Mouse (Mus musculus) retina, embryonic 14.5 days (tissue): ENCODE results near the gene Ccdc9b.

Experiments
- DNase-seq: peaks from one replicate; pipeline ENCODE4 v3.0.0-alpha.2; 2015; ENCODE audit warnings: low spot score

The Ccdc9b gene

GRCm38 (mm10) chr2:118776295-118776694, 13.8 kb upstream of the Ccdc9b start:
- DNase-seq = no peak

- DNase-seq = no peak
Measured at GRCm38 (mm10) chr2:118775846-118776245, 13.4 kb upstream of the Ccdc9b start.

GRCm38 (mm10) chr2:118775396-118775795, 12.9 kb upstream of the Ccdc9b start:
- no peak for DNase-seq

- no peak for DNase-seq
Measured at GRCm38 (mm10) chr2:118774536-118774935, 12.1 kb upstream of the Ccdc9b start.

- no peak for DNase-seq
Measured at GRCm38 (mm10) chr2:118772158-118772874, 9.9 kb upstream of the Ccdc9b start, which contains the start of gene Phgr1. Gene Phgr1 (plus strand): TSS chr2:118772769.

GRCm38 (mm10) chr2:118766041-118767033, 3.9 kb upstream of the Ccdc9b start:
- no peak for DNase-seq

GRCm38 (mm10) chr2:118764875-118765274, 2.4 kb upstream of the Ccdc9b start:
- no peak for DNase-seq

- peak; percentile 82 for DNase-seq
Measured at GRCm38 (mm10) chr2:118764094-118764831, 1.8 kb upstream of the Ccdc9b start.

- DNase-seq = no peak
Measured at GRCm38 (mm10) chr2:118763469-118763868, 1.0 kb upstream of the Ccdc9b start.

GRCm38 (mm10) chr2:118762784-118763148, 305 bp upstream of the Ccdc9b start:
- DNase-seq = no peak

- no peak for DNase-seq
Measured at GRCm38 (mm10) chr2:118761358-118761757, 1.1 kb downstream of the Ccdc9b start.

GRCm38 (mm10) chr2:118760311-118761025, 2.0 kb downstream of the Ccdc9b start:
- no peak for DNase-seq

GRCm38 (mm10) chr2:118759828-118760227, 2.6 kb downstream of the Ccdc9b start:
- DNase-seq = peak; percentile 87

- DNase-seq = no peak
Measured at GRCm38 (mm10) chr2:118756103-118756502, 6.4 kb downstream of the Ccdc9b start.

GRCm38 (mm10) chr2:118755407-118755806, 7.1 kb downstream of the Ccdc9b start:
- DNase-seq = no peak

- DNase-seq = no peak
Measured at GRCm38 (mm10) chr2:118754143-118754542, 8.3 kb downstream of the Ccdc9b start.

GRCm38 (mm10) chr2:118752792-118753108, 9.7 kb downstream of the Ccdc9b start:
- no peak for DNase-seq

GRCm38 (mm10) chr2:118751896-118752791, 10.3 kb downstream of the Ccdc9b start:
- DNase-seq = no peak

GRCm38 (mm10) chr2:118750476-118750875, 12.0 kb downstream of the Ccdc9b start:
- no peak for DNase-seq

GRCm38 (mm10) chr2:118749341-118749884, 13.0 kb downstream of the Ccdc9b start:
- DNase-seq = no peak
